Mouse (Mus musculus) MEL (cell line): ENCODE measurements around the gene Tom1l2. TPM values are rescaled to one million over a fixed set of nuclear protein-coding genes. Genes with fewer than 3 reads are reported as not detected.

Source experiments
- DNase-seq: peaks from one replicate; pipeline ENCODE4 v3.0.0; 2011; ENCODE audit warnings: low read depth, low spot score
- H3K27ac ChIP-seq: 2 replicates; pipeline ENCODE4 v1.5.1; 2012; ENCODE audit warnings: low read depth, mild to moderate bottlenecking, control low read depth, low read length, moderate library complexity; ENCODE audit not compliant: control insufficient read depth
- H3K27me3 ChIP-seq, 2 experiments: fragments of 150-350 bp in 1 of 2; sonication (generic) in 1 of 2; 2 replicates each; pipeline ENCODE4 v1.6.1; 2012; ENCODE audit warnings: low read length in 2 of 2, mild to moderate bottlenecking in 2 of 2, improper control_type of control experiment in 1 of 2, moderate library complexity in 1 of 2; ENCODE audit not compliant: insufficient read depth in 2 of 2, control insufficient read depth in 1 of 2
- H3K36me3 ChIP-seq, 2 experiments: 2 replicates each; pipeline ENCODE4 v1.6.1; 2012 to 2014; ENCODE audit warnings: low read length in 2 of 2, improper control_type of control experiment in 1 of 2, inconsistent platforms in 1 of 2, mild to moderate bottlenecking in 1 of 2; ENCODE audit not compliant: insufficient read depth in 2 of 2, control insufficient read depth in 1 of 2
- H3K4me1 ChIP-seq, 2 experiments: fragments of 150-350 bp in 1 of 2; sonication (generic) in 1 of 2; 2 replicates each; pipeline ENCODE4 v1.6.1; 2012; ENCODE audit warnings: low read length in 2 of 2, improper control_type of control experiment in 1 of 2, mild to moderate bottlenecking in 1 of 2; ENCODE audit not compliant: insufficient read depth in 2 of 2, control insufficient read depth in 1 of 2
- H3K4me3 ChIP-seq, 2 experiments: fragments of 150-350 bp in 1 of 2; sonication (generic) in 1 of 2; 2 replicates each; pipeline ENCODE4 v1.5.1; 2012; ENCODE audit warnings: low read depth in 2 of 2, low read length in 2 of 2, mild to moderate bottlenecking in 2 of 2, moderate library complexity in 2 of 2, control low read depth in 1 of 2, improper control_type of control experiment in 1 of 2; ENCODE audit not compliant: control insufficient read depth in 1 of 2, insufficient read depth in 1 of 2
- H3K79me2 ChIP-seq: 2 replicates; pipeline ENCODE4 v1.6.1; 2012; ENCODE audit warnings: mild to moderate bottlenecking, low read length, moderate library complexity; ENCODE audit not compliant: control insufficient read depth, poor library complexity, insufficient read depth
- H3K9ac ChIP-seq: 2 replicates; pipeline ENCODE4 v1.6.1; 2012; ENCODE audit warnings: low read depth, mild to moderate bottlenecking, control low read depth, low read length, moderate library complexity; ENCODE audit not compliant: control insufficient read depth, poor library complexity, severe bottlenecking
- H3K9me3 ChIP-seq: fragments of 150-350 bp; sonication (generic); replicated peaks from 2 replicates; pipeline ENCODE4 v1.6.1; 2012; ENCODE audit warnings: mild to moderate bottlenecking, low read length, improper control_type of control experiment, moderate library complexity; ENCODE audit not compliant: insufficient read depth
- BHLHE40 ChIP-seq: IDR thresholded peaks from 2 replicates; pipeline ENCODE4 v1.6.1; 2012; ENCODE audit warnings: low read depth, mild to moderate bottlenecking, inconsistent platforms, low read length, improper control_type of control experiment, borderline replicate concordance
- CHD2 ChIP-seq: IDR thresholded peaks from 2 replicates; pipeline ENCODE4 v1.6.1; 2011; ENCODE audit warnings: low read length, improper control_type of control experiment
- E2F4 ChIP-seq: IDR thresholded peaks from 2 replicates; pipeline ENCODE4 v1.6.1; 2011; ENCODE audit warnings: low read depth, low read length, improper control_type of control experiment, borderline replicate concordance
- ELF1 ChIP-seq: IDR thresholded peaks from 2 replicates; pipeline ENCODE4 v1.6.1; 2014; ENCODE audit warnings: low read depth, mild to moderate bottlenecking, inconsistent platforms, low read length, improper control_type of control experiment, moderate library complexity
- EP300 ChIP-seq, 2 experiments: IDR thresholded peaks; 2 replicates each; pipeline ENCODE4 v1.6.1; 2011; ENCODE audit warnings: improper control_type of control experiment in 2 of 2, low read length in 2 of 2, low read depth in 1 of 2, mild to moderate bottlenecking in 1 of 2
- GABPA ChIP-seq: IDR thresholded peaks from 2 replicates; pipeline ENCODE4 v1.6.1; 2012; ENCODE audit warnings: low read depth, mild to moderate bottlenecking, inconsistent platforms, low read length, improper control_type of control experiment, moderate library complexity
- JUND ChIP-seq: IDR thresholded peaks from 2 replicates; pipeline ENCODE4 v1.6.1; 2011; ENCODE audit warnings: low read depth, mild to moderate bottlenecking, improper control_type of control experiment, low read length
- KAT2A ChIP-seq: conservative IDR thresholded peaks from 2 replicates; pipeline ENCODE4 v1.6.1; 2012; ENCODE audit warnings: low read depth, low read length, improper control_type of control experiment, inconsistent platforms
- MAX ChIP-seq: IDR thresholded peaks from 2 replicates; pipeline ENCODE4 v1.6.1; 2011; ENCODE audit warnings: low read length, improper control_type of control experiment
- MAZ ChIP-seq: IDR thresholded peaks from 2 replicates; pipeline ENCODE4 v1.6.1; 2012; ENCODE audit warnings: low read depth, mild to moderate bottlenecking, inconsistent platforms, low read length, improper control_type of control experiment
- MEF2A ChIP-seq: IDR thresholded peaks from 2 replicates; pipeline ENCODE4 v1.6.1; 2014; ENCODE audit warnings: low read depth, mild to moderate bottlenecking, inconsistent platforms, low read length, improper control_type of control experiment; ENCODE audit not compliant: poor library complexity, insufficient replicate concordance, severe bottlenecking; ENCODE audit errors: extremely low read depth
- MXI1 ChIP-seq: IDR thresholded peaks from 2 replicates; pipeline ENCODE4 v1.6.1; 2011; ENCODE audit warnings: mild to moderate bottlenecking, low read depth, low read length, improper control_type of control experiment
- NELFE ChIP-seq: IDR thresholded peaks from 2 replicates; pipeline ENCODE4 v1.6.1; 2011; ENCODE audit warnings: low read depth, low read length, improper control_type of control experiment
- NRF1 ChIP-seq: IDR thresholded peaks from 2 replicates; pipeline ENCODE4 v1.6.1; 2014; ENCODE audit warnings: low read depth, mild to moderate bottlenecking, inconsistent platforms, low read length, improper control_type of control experiment, moderate library complexity; ENCODE audit not compliant: poor library complexity, insufficient read depth, severe bottlenecking
- POLR2A ChIP-seq, 2 experiments: IDR thresholded peaks; 2 replicates each; pipeline ENCODE4 v1.6.1; 2011 to 2012; ENCODE audit warnings: low read length in 2 of 2, mild to moderate bottlenecking in 2 of 2, control low read depth in 1 of 2, improper control_type of control experiment in 1 of 2, low read depth in 1 of 2, moderate library complexity in 1 of 2; ENCODE audit not compliant: control insufficient read depth in 1 of 2, insufficient read depth in 1 of 2, poor library complexity in 1 of 2
- POLR2AphosphoS2 ChIP-seq: IDR thresholded peaks from 2 replicates; pipeline ENCODE4 v1.6.1; 2011; ENCODE audit warnings: low read length, improper control_type of control experiment
- POLR2AphosphoS5 ChIP-seq: IDR thresholded peaks from 2 replicates; pipeline ENCODE4 v1.6.1; 2012; ENCODE audit warnings: low read depth, borderline replicate concordance, mild to moderate bottlenecking, inconsistent platforms, low read length, moderate library complexity, mixed read lengths
- RCOR1 ChIP-seq: IDR thresholded peaks from 2 replicates; pipeline ENCODE4 v1.6.1; 2012; ENCODE audit warnings: low read depth, mild to moderate bottlenecking, inconsistent platforms, low read length, improper control_type of control experiment
- SIN3A ChIP-seq: IDR thresholded peaks from 2 replicates; pipeline ENCODE4 v1.6.1; 2012; ENCODE audit warnings: low read length, improper control_type of control experiment, inconsistent platforms
- TAL1 ChIP-seq: IDR thresholded peaks from 2 replicates; pipeline ENCODE4 v1.6.1; 2012; ENCODE audit warnings: mild to moderate bottlenecking, inconsistent platforms, low read length, moderate library complexity, mixed read lengths
- TBP ChIP-seq: IDR thresholded peaks from 2 replicates; pipeline ENCODE4 v1.8.0; 2011; ENCODE audit warnings: low read depth, low read length, improper control_type of control experiment
- TCF12 ChIP-seq: IDR thresholded peaks from 2 replicates; pipeline ENCODE4 v1.6.1; 2014; ENCODE audit warnings: low read depth, mild to moderate bottlenecking, inconsistent platforms, low read length, improper control_type of control experiment, moderate library complexity
- UBTF ChIP-seq: IDR thresholded peaks from 2 replicates; pipeline ENCODE4 v1.6.1; 2012; ENCODE audit warnings: low read depth, mild to moderate bottlenecking, inconsistent platforms, low read length, improper control_type of control experiment, moderate library complexity, borderline replicate concordance; ENCODE audit not compliant: insufficient read depth
- USF2 ChIP-seq, 2 experiments: IDR thresholded peaks; 2 replicates each; pipeline ENCODE4 v1.6.1; 2011 to 2012; ENCODE audit warnings: improper control_type of control experiment in 2 of 2, low read length in 2 of 2, borderline replicate concordance in 1 of 2, inconsistent platforms in 1 of 2, low read depth in 1 of 2, mild to moderate bottlenecking in 1 of 2; ENCODE audit not compliant: insufficient read depth in 1 of 2
- ZC3H11A ChIP-seq: IDR thresholded peaks from 2 replicates; pipeline ENCODE4 v1.6.1; 2012; ENCODE audit warnings: low read depth, mild to moderate bottlenecking, inconsistent platforms, low read length, improper control_type of control experiment
- ZMIZ1 ChIP-seq: IDR thresholded peaks from 2 replicates; pipeline ENCODE4 v1.6.1; 2012; ENCODE audit warnings: low read depth, mild to moderate bottlenecking, inconsistent platforms, low read length, improper control_type of control experiment, moderate library complexity
- ZNF384 ChIP-seq: IDR thresholded peaks from 2 replicates; pipeline ENCODE4 v1.6.1; 2012; ENCODE audit warnings: low read depth, mild to moderate bottlenecking, inconsistent platforms, low read length, improper control_type of control experiment
- polyA plus RNA-seq, 2 experiments: library from polyadenylated mRNA; stranded (reverse) in 1 of 2; unstranded in 1 of 2; fragments of >175 nt in 1 of 2; fragments of >200 nt in 1 of 2; gene quantifications; 2 replicates each; pipeline versions ENCODE4 v1.2.1 to v1.2.4; 2012; ENCODE audit warnings: low replicate concordance in 2 of 2, low read depth in 1 of 2; ENCODE audit not compliant: insufficient read length in 2 of 2, insufficient read depth in 1 of 2, missing spikeins in 1 of 2
- total RNA-seq: library from RNA; depleted of rRNA; stranded (reverse); fragments of 300-350 nt; gene quantifications from 2 replicates; pipeline ENCODE4 v1.2.3, GENCODE M21; 2012

Tom1l2 gene
- total and polyA plus RNA-seq, 3 experiments: 6.8 to 12.2 TPM; not detected in 1

- Histone ChIP-seq H3K27me3 (no peaks in the 10 kb centered on the region), H3K9ac (no peak overlapping the region), H3K4me3 (no peak overlapping the region), H3K79me2 (no peaks in the 10 kb centered on the region), H3K4me1 (no peaks in the 10 kb centered on the region), H3K27ac (no peak overlapping the region), H3K36me3 (no peaks in the 10 kb centered on the region), H3K9me3 (no peaks in the 10 kb centered on the region)
- no peak for DNase-seq
- no peak for TF ChIP-seq RCOR1
- TF ChIP-seq USF2 (IDR thresholded peaks at IDR 0.05; ENCODE audit: borderline replicate concordance in 1 of 2, insufficient read depth in 1 of 2, low read depth in 1 of 2, low read length in 2 of 2): no peak
- no peak for TF ChIP-seq MAX
- TF ChIP-seq EP300 (IDR thresholded peaks at IDR 0.05; ENCODE audit: low read depth in 1 of 2, low read length in 2 of 2): no peak
- TF ChIP-seq CHD2: no peak
- no peak for TF ChIP-seq UBTF
- no peak for TF ChIP-seq POLR2AphosphoS5
- TF ChIP-seq POLR2A (IDR thresholded peaks at IDR 0.05; ENCODE audit: control insufficient read depth in 1 of 2, insufficient read depth in 1 of 2, low read depth in 1 of 2, low read length in 2 of 2, poor library complexity in 1 of 2): no peak
- TF ChIP-seq MAZ: no peak
- TF ChIP-seq ELF1: no peak
- no peak for TF ChIP-seq SIN3A
- TF ChIP-seq JUND: no peak
- TF ChIP-seq NELFE: no peak
- TF ChIP-seq POLR2AphosphoS2: no peak
Measured at GRCm38 (mm10) chr11:60333461-60333860, 19.2 kb downstream of the Tom1l2 start.

- no peaks in the 10 kb centered on the region for H3K4me1 ChIP-seq
- no peaks in the 10 kb centered on the region for H3K79me2 ChIP-seq
- TF ChIP-seq BHLHE40 (no peak), KAT2A (no peak), TBP (no peak), TAL1 (no peak), ZMIZ1 (no peak), ZNF384 (no peak), GABPA (no peak), NELFE (no peak), ZC3H11A (no peak), TCF12 (no peak), NRF1 (no peak), E2F4 (no peak), CHD2 (no peak), MXI1 (no peak), UBTF (no peak), MEF2A (no peak)
- no peaks in the 10 kb centered on the region for H3K36me3 ChIP-seq
- H3K27ac ChIP-seq: no peak overlapping the region
- H3K9ac ChIP-seq: no peak overlapping the region
- no peaks in the 10 kb centered on the region for H3K27me3 ChIP-seq
- no peaks in the 10 kb centered on the region for H3K9me3 ChIP-seq
- DNase-seq: no peak
- no peak overlapping the region for H3K4me3 ChIP-seq
Measured at GRCm38 (mm10) chr11:60330551-60330950, 22.2 kb downstream of the Tom1l2 start.
